Mouse (Mus musculus) lung, postnatal 0 days (tissue): ENCODE measurements at regions not wholly inside any gene's neighbourhood (a gene's known extent, or its start where the extent isn't known, plus 50 kb on each side); places are given as distances from the start of the nearest gene placed in this dataset.

Experiments used
- ATAC-seq: fragments of 200-750 bp; cut with Nextera tagmentation; 2 replicates; pipeline ENCODE4 v1.8.0; 2017; ENCODE audit warnings: moderate library complexity
- DNase-seq: peaks from one replicate; pipeline ENCODE4 v3.0.0-alpha.2; 2016; ENCODE audit warnings: low spot score
- H3K27ac ChIP-seq: fragments of 300-500 bp; sonication (generic); 2 replicates; pipeline ENCODE4 v1.5.1; 2014; ENCODE audit warnings: antibody characterized with exemption, mild to moderate bottlenecking, low read length, mixed read lengths
- H3K27me3 ChIP-seq: fragments of 300-500 bp; sonication (generic); replicated peaks from 2 replicates; pipeline ENCODE4 v1.6.1; 2014; ENCODE audit warnings: low read length, mixed read lengths; ENCODE audit not compliant: insufficient read depth
- H3K36me3 ChIP-seq: fragments of 300-500 bp; sonication (generic); 2 replicates; pipeline ENCODE4 v1.6.1; 2014; ENCODE audit warnings: low read length, mixed read lengths; ENCODE audit not compliant: insufficient read depth
- H3K4me1 ChIP-seq: fragments of 300-500 bp; sonication (generic); 2 replicates; pipeline ENCODE4 v1.6.1; 2014; ENCODE audit warnings: antibody characterized with exemption, low read depth, low read length, mixed read lengths; ENCODE audit not compliant: insufficient read depth
- H3K4me2 ChIP-seq: fragments of 300-500 bp; sonication (generic); replicated peaks from 2 replicates; pipeline ENCODE4 v1.6.1; 2014; ENCODE audit warnings: low read depth, mild to moderate bottlenecking, low read length, moderate library complexity, mixed read lengths
- H3K4me3 ChIP-seq: fragments of 300-500 bp; sonication (generic); 2 replicates; pipeline ENCODE4 v1.5.1; 2014; ENCODE audit warnings: low read depth, low read length
- H3K9ac ChIP-seq: fragments of 300-500 bp; sonication (generic); replicated peaks from 2 replicates; pipeline ENCODE4 v1.6.1; 2014; ENCODE audit warnings: low read depth, mild to moderate bottlenecking
- H3K9me3 ChIP-seq: fragments of 300-500 bp; sonication (generic); 2 replicates; pipeline ENCODE4 v1.6.1; 2016; ENCODE audit warnings: low read length, mixed read lengths
- CTCF ChIP-seq: IDR thresholded peaks from 2 replicates; pipeline ENCODE4 v1.5.1; 2016; ENCODE audit warnings: antibody characterized with exemption, mild to moderate bottlenecking
- EP300 ChIP-seq: IDR thresholded peaks from 2 replicates; pipeline ENCODE4 v1.6.1; 2016; ENCODE audit warnings: antibody characterized with exemption, mild to moderate bottlenecking, control low read depth
- WGBS: fragments of 180-500 bp; shearing (Covaris S2); extraction: QIAGEN DNeasy Blood & Tissue Kit; methylation state at CpG from one replicate; pipeline ENCODE4 v1.1.7; 2014; 5-methylcytosine and 5-hydroxymethylcytosine counted together

DNA sequence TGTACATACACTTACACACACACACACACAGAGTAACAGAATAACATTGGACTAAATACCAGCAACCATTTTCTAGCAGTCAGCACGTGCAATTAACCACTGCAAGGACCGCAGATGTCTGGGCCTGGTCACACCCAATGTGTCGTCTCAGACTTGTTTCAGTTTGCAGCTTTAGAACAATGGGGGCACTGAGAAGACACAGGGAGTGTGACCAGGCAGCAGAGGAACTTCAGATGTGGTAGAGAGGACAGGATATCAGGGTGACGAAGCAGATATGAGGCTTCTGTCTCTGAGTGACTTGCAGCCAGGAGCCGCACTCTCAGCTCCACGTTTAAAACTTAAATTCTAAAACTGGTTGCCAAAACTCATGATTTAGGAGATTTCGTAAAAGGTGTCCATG is 183.9 kb upstream of the Spdye4c start:
- Histone ChIP-seq H3K27ac (no peak overlapping the region), H3K4me3 (no peak overlapping the region), H3K9me3 (no peaks in the 10 kb centered on the region), H3K4me2 (no peak overlapping the region), H3K27me3 (no peaks in the 10 kb centered on the region), H3K36me3 (no peaks in the 10 kb centered on the region), H3K4me1 (no peaks in the 10 kb centered on the region; the same call in 1 of the 2 replicates), H3K9ac (no peak overlapping the region)
- DNase-seq (no peak), ATAC-seq (no peak)
- WGBS: 70% methylated on average over 7 of the region's 7 CpGs
- TF ChIP-seq EP300 (no peak), CTCF (no peak)

DNA sequence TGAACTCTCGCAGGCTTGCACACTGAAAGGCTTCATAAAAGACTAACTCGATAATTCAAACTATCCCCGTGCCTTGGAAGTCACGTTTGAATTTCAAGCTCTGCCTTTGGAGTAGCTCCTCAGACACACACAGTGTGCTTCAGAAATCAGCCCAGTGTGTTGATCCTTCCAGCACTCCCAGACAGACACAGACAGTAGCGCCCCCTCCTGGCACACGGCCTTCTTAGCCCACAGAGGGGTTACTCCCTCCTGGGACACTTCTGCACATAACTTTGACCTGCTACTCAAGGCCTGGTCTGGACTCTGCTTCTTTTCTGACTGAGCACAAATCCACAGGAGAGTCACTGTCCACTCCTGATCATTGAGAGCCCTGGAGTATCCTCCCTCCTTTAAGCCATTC is 182.3 kb upstream of the Spdye4c start:
- DNase-seq (peak; percentile 64), ATAC-seq (peak; percentile 47; the same call in 1 of the 2 replicates)
- H3K4me2 ChIP-seq: no peak overlapping the region
- no peaks in the 10 kb centered on the region for H3K27me3 ChIP-seq
- WGBS: 39% methylated on average over 6 of the region's 6 CpGs
- TF ChIP-seq CTCF (peak; percentile 74), EP300 (no peak)
- H3K27ac ChIP-seq: no peak overlapping the region
- H3K36me3 ChIP-seq: no peaks in the 10 kb centered on the region
- no peaks in the 10 kb centered on the region for H3K4me1 ChIP-seq
- H3K4me3 ChIP-seq: no peak overlapping the region
- no peaks in the 10 kb centered on the region for H3K9me3 ChIP-seq
- no peak overlapping the region for H3K9ac ChIP-seq

DNA sequence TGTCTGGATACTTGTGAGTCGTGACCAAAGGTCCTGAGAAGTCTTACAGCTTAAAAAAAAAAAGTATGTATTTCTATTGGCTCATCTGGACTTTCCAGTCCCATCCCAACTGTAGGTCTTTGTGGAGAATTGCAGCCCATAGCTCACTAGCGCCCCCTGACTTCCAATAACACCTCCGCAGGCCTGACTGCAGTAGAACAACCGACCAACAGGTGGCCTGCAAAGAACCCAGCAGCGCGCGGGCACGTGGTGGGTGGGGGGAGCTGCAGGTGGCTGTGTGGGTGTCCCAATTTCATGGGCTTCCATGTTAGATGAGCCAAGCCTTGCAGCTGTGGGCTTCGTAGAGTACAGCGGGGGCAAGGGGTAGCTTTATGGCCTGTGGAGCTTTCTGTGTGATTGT is 178.7 kb upstream of the Spdye4c start:
- H3K27ac ChIP-seq: no peak overlapping the region
- H3K4me1 ChIP-seq: no peaks in the 10 kb centered on the region
- H3K27me3 ChIP-seq: no peaks in the 10 kb centered on the region
- no peaks in the 10 kb centered on the region for H3K9me3 ChIP-seq
- H3K4me3 ChIP-seq: no peak overlapping the region
- no peak overlapping the region for H3K9ac ChIP-seq
- DNase-seq: peak; percentile 78
- no peaks in the 10 kb centered on the region for H3K36me3 ChIP-seq
- ATAC-seq: peak; percentile 64
- TF ChIP-seq CTCF: peak; percentile 96
- no peak for TF ChIP-seq EP300
- no peak overlapping the region for H3K4me2 ChIP-seq
- WGBS: 24% methylated on average over 10 of the region's 10 CpGs

DNA sequence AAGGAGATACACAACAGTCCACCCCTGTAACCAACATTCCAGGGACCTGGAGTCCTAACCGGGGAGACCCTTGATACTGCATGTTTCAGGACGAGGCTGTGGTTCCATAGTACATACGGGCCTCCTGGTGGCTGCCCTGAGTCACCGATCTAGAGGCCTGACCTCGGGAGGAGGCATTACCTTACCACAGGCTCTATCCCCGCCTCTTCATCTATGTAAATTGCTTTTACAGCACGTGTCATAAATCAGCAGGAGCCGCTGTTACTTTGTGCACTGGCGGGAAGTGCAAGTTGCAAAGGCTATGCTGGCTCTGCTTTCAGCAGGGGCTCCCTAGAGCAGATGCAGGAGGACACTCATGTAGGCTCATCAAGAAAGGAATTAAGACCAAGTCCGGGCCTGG is 178.0 kb upstream of the Spdye4c start:
- Histone ChIP-seq H3K4me1 (no peaks in the 10 kb centered on the region), H3K27ac (no peak overlapping the region), H3K9ac (no peak overlapping the region), H3K4me3 (no peak overlapping the region), H3K9me3 (no peaks in the 10 kb centered on the region), H3K27me3 (no peaks in the 10 kb centered on the region), H3K4me2 (no peak overlapping the region), H3K36me3 (no peaks in the 10 kb centered on the region)
- 44% methylated on average over 10 of the region's 10 CpGs for WGBS
- DNase-seq: peak; percentile 28
- peak; percentile 17; the same call in 1 of the 2 replicates for ATAC-seq
- TF ChIP-seq EP300 (no peak), CTCF (peak; percentile 8; the same call in 1 of the 2 replicates)

DNA sequence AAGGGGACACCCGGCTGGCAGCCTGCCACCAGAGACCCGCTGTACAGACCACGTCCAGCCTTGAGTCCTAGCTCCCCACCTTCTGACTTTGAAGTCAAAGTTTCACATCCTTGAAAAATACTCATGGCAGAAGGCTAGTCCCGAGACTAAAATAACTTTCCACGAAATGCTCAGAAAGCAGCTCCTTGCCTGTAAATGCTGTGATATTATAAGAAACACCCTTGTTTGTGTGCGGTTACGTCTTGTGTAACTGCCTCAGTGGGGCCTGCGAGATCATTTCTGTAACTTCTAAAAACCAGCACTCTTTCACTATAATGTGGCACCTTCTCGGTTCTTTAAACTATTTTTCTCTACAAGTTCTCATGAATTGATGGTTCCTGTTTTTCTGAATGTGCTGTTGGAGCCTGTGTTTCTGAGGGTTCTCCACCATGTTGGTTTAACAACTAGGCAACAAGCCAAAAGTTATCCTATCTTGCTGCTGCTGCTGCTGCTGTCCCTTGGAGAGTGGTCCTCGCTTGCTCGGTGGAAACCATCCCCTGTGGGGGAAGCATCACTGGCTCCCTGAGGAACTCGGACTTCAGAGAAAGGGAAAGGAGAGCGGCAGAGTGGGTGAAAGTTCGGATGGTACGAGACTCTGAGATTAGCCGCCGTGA is 176.3 kb upstream of the Spdye4c start:
- no peaks in the 10 kb centered on the region for H3K9me3 ChIP-seq
- H3K9ac ChIP-seq: no peak overlapping the region
- DNase-seq: no peak
- no peaks in the 10 kb centered on the region for H3K36me3 ChIP-seq
- no peak overlapping the region for H3K4me2 ChIP-seq
- 65% methylated on average over 17 of the region's 17 CpGs for WGBS
- no peaks in the 10 kb centered on the region for H3K4me1 ChIP-seq
- no peak overlapping the region for H3K27ac ChIP-seq
- H3K27me3 ChIP-seq: no peaks in the 10 kb centered on the region
- no peak overlapping the region for H3K4me3 ChIP-seq
- TF ChIP-seq CTCF (no peak), EP300 (no peak)
- ATAC-seq: no peak

DNA sequence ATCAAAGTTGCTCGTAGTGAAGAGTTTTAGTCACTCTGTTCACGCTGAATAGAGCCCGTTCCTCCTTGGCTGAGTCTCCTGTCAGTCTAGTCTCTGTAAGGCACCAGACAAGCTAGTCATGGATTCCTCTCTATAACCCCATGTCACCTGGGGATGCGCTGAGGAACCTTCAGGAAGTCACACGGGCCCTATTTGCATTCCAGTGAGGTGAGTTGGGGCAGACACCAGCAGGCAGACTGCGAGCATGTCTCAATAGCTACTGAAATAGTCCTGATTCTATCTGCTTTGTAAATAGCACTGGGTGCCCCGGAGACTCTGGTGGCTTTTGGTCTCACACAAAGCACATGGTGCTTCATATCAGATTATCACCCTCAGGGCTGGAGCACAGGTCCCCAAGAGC is 174.6 kb upstream of the Spdye4c start:
- TF ChIP-seq EP300 (no peak), CTCF (no peak)
- Histone ChIP-seq H3K9me3 (no peaks in the 10 kb centered on the region), H3K27ac (no peak overlapping the region), H3K36me3 (no peaks in the 10 kb centered on the region), H3K4me3 (no peak overlapping the region), H3K27me3 (no peaks in the 10 kb centered on the region), H3K4me1 (no peaks in the 10 kb centered on the region), H3K9ac (no peak overlapping the region), H3K4me2 (no peak overlapping the region)
- ATAC-seq: no peak
- WGBS: 64% methylated on average over 7 of the region's 7 CpGs
- DNase-seq: no peak

DNA sequence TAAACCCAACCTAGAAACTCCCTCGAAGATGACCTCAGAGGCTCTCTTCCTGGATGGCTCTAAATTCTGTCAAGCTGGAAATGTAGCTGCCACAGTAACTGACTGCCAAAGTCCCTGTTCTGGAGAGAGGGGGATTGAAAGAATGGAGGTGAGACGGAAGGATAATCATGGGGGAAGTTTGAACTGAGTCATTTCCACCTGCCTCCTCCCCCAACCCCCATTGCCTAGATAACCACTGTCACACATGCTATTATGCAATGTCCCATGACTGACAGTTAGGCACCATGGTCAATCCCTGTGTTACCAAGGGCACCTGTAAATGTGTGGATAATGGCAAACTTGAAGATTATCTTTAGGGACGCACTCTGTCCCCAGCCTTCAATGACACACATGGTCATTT is 172.0 kb upstream of the Spdye4c start:
- DNase-seq (no peak), ATAC-seq (no peak)
- Histone ChIP-seq H3K27ac (no peak overlapping the region), H3K4me3 (no peak overlapping the region), H3K27me3 (no peaks in the 10 kb centered on the region), H3K4me2 (no peak overlapping the region), H3K36me3 (no peaks in the 10 kb centered on the region), H3K9me3 (no peaks in the 10 kb centered on the region), H3K9ac (no peak overlapping the region), H3K4me1 (no peaks in the 10 kb centered on the region)
- no peak for TF ChIP-seq EP300
- TF ChIP-seq CTCF: no peak
- WGBS: 70% methylated on average over 3 of the region's 3 CpGs
